Comparison of ENCODE assay signal across 1 mouse cellular context in genomic region chr5:21784161-21785052, GRCm38 (mm10).
A peak's percentile ranks its signal among the peaks of the same experiment; 100 is the strongest.
TF ChIP-seq lines count a peak whose summit lies in the region.

No protein-coding gene starts in this region.

TF ChIP-seq in MEL, 35 proteins besides CTCF, POLR2A, EP300 and RAD21 (continued from another document):
- TF ChIP-seq MYC (IDR thresholded peaks at IDR 0.05; ENCODE audit: low read depth, low read length) = peak; percentile 97
- TF ChIP-seq ZKSCAN1 (IDR thresholded peaks at IDR 0.05; ENCODE audit: low read depth, low read length) = no peak
- peak; percentile 67; the same call in 1 of the 2 replicates for TF ChIP-seq TBP (IDR thresholded peaks at IDR 0.05; ENCODE audit: low read depth, low read length)
- TF ChIP-seq USF1 (IDR thresholded peaks at IDR 0.05; ENCODE audit: low read depth, low read length) = peak; percentile 59; the same call in 1 of the 2 replicates
- TF ChIP-seq MAZ (IDR thresholded peaks at IDR 0.05; ENCODE audit: low read depth, low read length) = no peak
- no peak for TF ChIP-seq TAL1 (IDR thresholded peaks at IDR 0.05; ENCODE audit: low read length)
- no peak for TF ChIP-seq SMC3 (IDR thresholded peaks at IDR 0.05; ENCODE audit: low read depth, low read length)
- TF ChIP-seq JUND (IDR thresholded peaks at IDR 0.05; ENCODE audit: low read depth, low read length) = no peak
- no peak for TF ChIP-seq ETS1 (IDR thresholded peaks at IDR 0.05; ENCODE audit: low read depth, low read length)
- TF ChIP-seq KAT2A (conservative IDR thresholded peaks at IDR 0.05; ENCODE audit: low read depth, low read length) = no peak
- TF ChIP-seq RCOR1 (IDR thresholded peaks at IDR 0.05; ENCODE audit: low read depth, low read length) = no peak
- peak; percentile 99 for TF ChIP-seq MXI1 (IDR thresholded peaks at IDR 0.05; ENCODE audit: low read depth, low read length)
- no peak for TF ChIP-seq TCF12 (IDR thresholded peaks at IDR 0.05; ENCODE audit: low read depth, low read length)
- no peak for TF ChIP-seq ZMIZ1 (IDR thresholded peaks at IDR 0.05; ENCODE audit: low read depth, low read length)
